Mouse (Mus musculus) CH12.LX (cell line): Measurements from ENCODE around the gene Kif20b. TPM values are rescaled to one million over a fixed set of nuclear protein-coding genes. Genes with fewer than 3 reads are reported as not detected.

Experiments used
- DNase-seq: peaks from one replicate; pipeline ENCODE4 v3.0.0-alpha.2; 2013; ENCODE audit errors: extremely low read depth
- H3K27ac ChIP-seq: 2 replicates; pipeline ENCODE4 v1.5.1; 2012; ENCODE audit warnings: low read depth, mild to moderate bottlenecking, control low read depth, moderate library complexity; ENCODE audit not compliant: insufficient read depth
- H3K27me3 ChIP-seq: replicated peaks from 2 replicates; pipeline ENCODE3; 2012; ENCODE audit warnings: inconsistent platforms
- H3K36me3 ChIP-seq, 2 experiments: replicated peaks in 1 of 2; 2 replicates each; pipeline versions ENCODE3 to v1.6.1; 2012; ENCODE audit warnings: inconsistent platforms in 1 of 2, low read length in 1 of 2, mild to moderate bottlenecking in 1 of 2, mixed read lengths in 1 of 2, moderate library complexity in 1 of 2; ENCODE audit not compliant: control insufficient read depth in 1 of 2, insufficient read depth in 1 of 2
- H3K4me1 ChIP-seq, 2 experiments: 2 replicates each; pipeline ENCODE4 v1.6.1; 2012; ENCODE audit warnings: inconsistent platforms in 1 of 2, moderate library complexity in 1 of 2; ENCODE audit not compliant: insufficient read depth in 2 of 2, control insufficient read depth in 1 of 2
- H3K4me2 ChIP-seq: 2 replicates; pipeline ENCODE4 v1.6.1; 2012; ENCODE audit warnings: low read depth, mild to moderate bottlenecking, control low read depth; ENCODE audit not compliant: poor library complexity, insufficient read depth, severe bottlenecking
- H3K4me3 ChIP-seq, 3 experiments: fragments of 150-350 bp in 1 of 3; sonication (generic) in 1 of 3; replicated peaks in 1 of 3; 2 replicates each; pipeline versions ENCODE3 to v1.5.1; 2011 to 2012; ENCODE audit warnings: low read depth in 2 of 3, low read length in 2 of 3, mild to moderate bottlenecking in 2 of 3, moderate library complexity in 2 of 3, control low read depth in 1 of 3, improper control_type of control experiment in 1 of 3, inconsistent platforms in 1 of 3, mixed read lengths in 1 of 3; ENCODE audit not compliant: poor library complexity in 1 of 3
- H3K79me2 ChIP-seq: replicated peaks from 2 replicates; pipeline ENCODE4 v1.6.1; 2012; ENCODE audit warnings: mild to moderate bottlenecking, moderate library complexity; ENCODE audit not compliant: control insufficient read depth, poor library complexity, insufficient read depth, severe bottlenecking; ENCODE audit errors: extremely low read depth
- H3K9ac ChIP-seq: 2 replicates; pipeline ENCODE4 v1.6.1; 2012; ENCODE audit warnings: low read depth, mild to moderate bottlenecking, control low read depth, moderate library complexity; ENCODE audit not compliant: insufficient read depth
- H3K9me3 ChIP-seq: replicated peaks from 2 replicates; pipeline ENCODE3; 2012; ENCODE audit warnings: low read length, inconsistent platforms, mixed read lengths
- BHLHE40 ChIP-seq: IDR thresholded peaks from 2 replicates; pipeline ENCODE4 v1.6.1; 2011; ENCODE audit warnings: mild to moderate bottlenecking, low read depth, low read length, improper control_type of control experiment
- CHD1 ChIP-seq: IDR thresholded peaks from 2 replicates; pipeline ENCODE4 v1.6.1; 2012; ENCODE audit warnings: low read depth, low read length, improper control_type of control experiment, inconsistent platforms
- CHD2 ChIP-seq: IDR thresholded peaks from 2 replicates; pipeline ENCODE4 v1.6.1; 2011; ENCODE audit warnings: low read length, improper control_type of control experiment
- CTCF ChIP-seq, 2 experiments: IDR thresholded peaks in 1 of 2; conservative IDR thresholded peaks in 1 of 2; 2 replicates each; pipeline ENCODE4 v1.5.1; 2011 to 2012; ENCODE audit warnings: low read depth in 2 of 2, low read length in 2 of 2, improper control_type of control experiment in 1 of 2, inconsistent platforms in 1 of 2, mild to moderate bottlenecking in 1 of 2, moderate library complexity in 1 of 2
- ETS1 ChIP-seq: conservative IDR thresholded peaks from 2 replicates; pipeline ENCODE4 v1.6.1; 2012; ENCODE audit warnings: low read depth, mild to moderate bottlenecking, inconsistent platforms, low read length, improper control_type of control experiment, moderate library complexity
- JUN ChIP-seq: IDR thresholded peaks from 2 replicates; pipeline ENCODE4 v1.6.1; 2011; ENCODE audit warnings: low read depth, mild to moderate bottlenecking, low read length, improper control_type of control experiment, moderate library complexity; ENCODE audit not compliant: insufficient read depth
- JUND ChIP-seq: conservative IDR thresholded peaks from 2 replicates; pipeline ENCODE4 v1.6.1; 2011; ENCODE audit warnings: low read depth, low read length, improper control_type of control experiment
- KAT2A ChIP-seq: IDR thresholded peaks from 2 replicates; pipeline ENCODE4 v1.6.1; 2012; ENCODE audit warnings: low read length, improper control_type of control experiment, inconsistent platforms; ENCODE audit not compliant: insufficient replicate concordance
- MAFK ChIP-seq: IDR thresholded peaks from 2 replicates; pipeline ENCODE4 v1.6.1; 2011; ENCODE audit warnings: low read length, improper control_type of control experiment; ENCODE audit not compliant: insufficient replicate concordance
- MAX ChIP-seq: IDR thresholded peaks from 2 replicates; pipeline ENCODE4 v1.6.1; 2011; ENCODE audit warnings: low read length, improper control_type of control experiment
- MAZ ChIP-seq: IDR thresholded peaks from 2 replicates; pipeline ENCODE4 v1.6.1; 2012; ENCODE audit warnings: low read depth, mild to moderate bottlenecking, inconsistent platforms, low read length, improper control_type of control experiment, moderate library complexity
- MYC ChIP-seq: IDR thresholded peaks from 2 replicates; pipeline ENCODE4 v1.6.1; 2011; ENCODE audit warnings: low read depth, mild to moderate bottlenecking, improper control_type of control experiment, low read length
- NELFE ChIP-seq: IDR thresholded peaks from 2 replicates; pipeline ENCODE4 v1.6.1; 2011; ENCODE audit warnings: low read depth, low read length, improper control_type of control experiment
- PAX5 ChIP-seq: IDR thresholded peaks from 2 replicates; pipeline ENCODE4 v1.6.1; 2012; ENCODE audit warnings: low read length, inconsistent platforms, mixed read lengths
- POLR2A ChIP-seq: IDR thresholded peaks from 2 replicates; pipeline ENCODE4 v1.6.1; 2011; ENCODE audit warnings: low read depth, mild to moderate bottlenecking, improper control_type of control experiment, low read length
- POLR2AphosphoS2 ChIP-seq: IDR thresholded peaks from 2 replicates; pipeline ENCODE4 v1.6.1; 2011; ENCODE audit warnings: low read depth, low read length, improper control_type of control experiment
- RCOR1 ChIP-seq: conservative IDR thresholded peaks from 2 replicates; pipeline ENCODE4 v1.6.1; 2012; ENCODE audit warnings: low read depth, mild to moderate bottlenecking, inconsistent platforms, low read length, improper control_type of control experiment
- SIN3A ChIP-seq: IDR thresholded peaks from 2 replicates; pipeline ENCODE4 v1.6.1; 2012; ENCODE audit warnings: low read length, improper control_type of control experiment, inconsistent platforms
- USF1 ChIP-seq: IDR thresholded peaks from 2 replicates; pipeline ENCODE4 v1.6.1; 2014; ENCODE audit warnings: low read depth, mild to moderate bottlenecking, inconsistent platforms, low read length, improper control_type of control experiment
- USF2 ChIP-seq: conservative IDR thresholded peaks from 2 replicates; pipeline ENCODE4 v1.6.1; 2011; ENCODE audit warnings: low read depth, low read length, improper control_type of control experiment
- ZC3H11A ChIP-seq: IDR thresholded peaks from 2 replicates; pipeline ENCODE4 v1.6.1; 2012; ENCODE audit warnings: low read depth, mild to moderate bottlenecking, inconsistent platforms, low read length, improper control_type of control experiment
- ZKSCAN1 ChIP-seq: IDR thresholded peaks from 2 replicates; pipeline ENCODE4 v1.6.1; 2012; ENCODE audit warnings: low read depth, inconsistent platforms, low read length, improper control_type of control experiment, borderline replicate concordance
- ZNF384 ChIP-seq: IDR thresholded peaks from 2 replicates; pipeline ENCODE4 v1.6.1; 2012; ENCODE audit warnings: low read depth, low read length, improper control_type of control experiment, inconsistent platforms
- dilution Hi-C: fragments of 300-500 bp; cut with MboI; formaldehyde crosslinking; loops from 2 replicates; pipeline ENCODE4 v1.14.3; 2020; ENCODE audit warnings: low sequenced_read_pairs; ENCODE audit not compliant: extremely low pct_unique_long_range_greater_than_20kb, extremely low pct_ligation_motif_present
- in situ Hi-C: fragments of 300-500 bp; cut with MboI; formaldehyde crosslinking; loops from 3 replicates; pipeline ENCODE4 v1.14.3; 2019; ENCODE audit warnings: low sequenced_read_pairs, low pct_ligation_motif_present, low pct_unique_long_range_greater_than_20kb, mixed read lengths
- polyA plus RNA-seq: library from polyadenylated mRNA; unstranded; fragments of >175 nt; gene quantifications from 2 replicates; pipeline ENCODE4 v1.2.1, GENCODE M21; 2012; ENCODE audit warnings: low read depth; ENCODE audit not compliant: insufficient read length
- total RNA-seq, 2 experiments: library from RNA; depleted of rRNA; stranded (reverse); fragments of 300-350 nt in 1 of 2; fragments of >200 nt in 1 of 2; gene quantifications; 2 replicates each; pipeline ENCODE4 v1.2.3; 2012 to 2014

The Kif20b gene
- total and polyA plus RNA-seq, 3 experiments: 32.4 to 89.0 (median 59.5) TPM

DNA sequence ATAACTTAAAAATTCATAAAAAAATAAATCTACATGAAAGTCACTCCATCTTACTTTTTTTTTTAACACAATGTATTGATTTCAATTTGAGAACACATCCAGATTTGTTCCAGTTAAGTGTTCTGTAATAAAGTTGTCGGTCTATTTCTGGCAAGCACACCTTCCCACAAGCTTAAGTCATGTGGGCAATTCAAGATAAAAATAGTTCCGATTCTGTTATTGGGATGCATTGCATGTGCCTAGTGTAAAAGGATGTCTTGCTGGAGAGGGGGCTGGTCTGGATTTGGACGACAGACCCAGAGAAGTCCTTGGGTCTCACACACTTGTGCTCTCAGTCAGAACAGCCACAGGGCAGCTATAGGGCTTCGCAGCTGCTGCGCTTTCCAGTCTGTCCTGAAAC is 15.4 kb upstream of the Kif20b start:
- no peaks in the 10 kb centered on the region for H3K79me2 ChIP-seq
- TF ChIP-seq CHD1 (no peak), MAFK (no peak), ZNF384 (no peak)
- H3K9ac ChIP-seq: no peak overlapping the region
- H3K4me2 ChIP-seq: no peak overlapping the region
- no peaks in the 10 kb centered on the region for H3K27me3 ChIP-seq
- H3K36me3 ChIP-seq: no peaks in the 10 kb centered on the region
- no peak overlapping the region for H3K4me3 ChIP-seq
- peaks cover 6% of the 10 kb centered on the region for H3K9me3 ChIP-seq
- DNase-seq: no peak
- peaks cover 0 to 21% of the 10 kb centered on the region in 2 experiments; a peak in 2 of 4 replicates for H3K4me1 ChIP-seq
- dilution Hi-C loops: no loop called here
- in situ Hi-C loops: no loop called here
- no peak overlapping the region for H3K27ac ChIP-seq

DNA sequence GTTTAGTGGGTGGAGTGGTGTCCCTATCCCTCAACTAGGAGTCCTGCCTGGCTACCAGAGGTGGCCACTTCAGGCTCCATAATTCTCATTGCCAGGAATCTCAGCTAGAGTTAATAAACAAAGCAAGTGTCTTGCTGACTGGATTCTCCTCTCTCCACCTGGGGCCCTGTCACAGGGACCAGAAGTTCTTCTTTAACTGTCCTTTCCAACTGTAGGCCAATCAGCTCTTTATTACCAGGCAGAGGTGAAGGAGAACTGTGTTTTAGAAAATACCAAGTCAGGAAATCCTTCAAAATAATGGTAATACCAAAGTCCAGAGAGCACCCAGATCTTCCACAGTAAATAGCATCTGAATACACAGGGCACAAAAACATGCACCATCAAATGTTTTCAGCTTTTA is 9.8 kb upstream of the Kif20b start:
- in situ Hi-C loops: no loop called here
- peaks cover 0 to 11% of the 10 kb centered on the region in 2 experiments; a peak in 2 of 4 replicates for H3K4me1 ChIP-seq
- H3K36me3 ChIP-seq: no peaks in the 10 kb centered on the region
- H3K79me2 ChIP-seq: no peaks in the 10 kb centered on the region
- H3K27ac ChIP-seq: no peak overlapping the region
- no peak overlapping the region for H3K9ac ChIP-seq
- no peaks in the 10 kb centered on the region for H3K27me3 ChIP-seq
- TF ChIP-seq ZC3H11A: no peak
- no peak for TF ChIP-seq MYC
- TF ChIP-seq POLR2AphosphoS2: no peak
- no peak for TF ChIP-seq JUND
- no peak for TF ChIP-seq NELFE
- no peak for TF ChIP-seq USF2
- TF ChIP-seq ZKSCAN1: no peak
- TF ChIP-seq BHLHE40: no peak
- no peak for TF ChIP-seq SIN3A
- no peak for TF ChIP-seq PAX5
- no peak for TF ChIP-seq ZNF384
- no peak for TF ChIP-seq RCOR1
- no peak for TF ChIP-seq MAZ
- TF ChIP-seq, all 38 proteins: peak for 0
- no peaks in the 10 kb centered on the region for H3K9me3 ChIP-seq
- no peak overlapping the region for H3K4me2 ChIP-seq
- dilution Hi-C loops: no loop called here
- H3K4me3 ChIP-seq: no peak overlapping the region
- no peak for DNase-seq

DNA sequence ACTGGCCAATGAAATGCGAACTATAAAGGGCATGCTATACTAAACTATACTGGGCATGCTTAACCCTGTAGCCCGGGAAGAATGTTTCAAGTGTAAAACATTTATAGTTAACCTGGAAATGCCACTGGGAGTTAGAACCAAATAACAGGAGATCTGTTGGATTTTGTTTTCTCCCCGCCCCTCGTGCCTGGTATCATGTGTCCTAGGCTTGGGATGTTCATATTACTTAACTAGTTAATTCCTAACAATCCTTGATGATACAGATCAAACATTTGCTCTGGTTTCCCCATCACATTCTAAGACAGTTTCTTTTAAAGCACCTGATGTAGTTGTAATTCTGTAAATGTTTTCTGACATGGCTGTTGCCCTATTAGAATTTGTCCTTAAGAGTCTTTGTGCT is 2.1 kb upstream of the Kif20b start:
- no peak for DNase-seq
- Histone ChIP-seq H3K36me3 (peaks cover 6 to 9% of the 10 kb centered on the region in 2 experiments), H3K4me1 (peaks cover 3 to 13% of the 10 kb centered on the region in 2 experiments; a peak in 2 of 4 replicates), H3K9ac (no peak overlapping the region), H3K4me3 (no peak overlapping the region), H3K27me3 (no peaks in the 10 kb centered on the region), H3K9me3 (no peaks in the 10 kb centered on the region), H3K27ac (no peak overlapping the region), H3K79me2 (peaks cover 28% of the 10 kb centered on the region), H3K4me2 (no peak overlapping the region)
- dilution Hi-C loops: no loop called here
- TF ChIP-seq PAX5: no peak
- no peak for TF ChIP-seq CHD2
- TF ChIP-seq MAZ: no peak
- TF ChIP-seq ZC3H11A: no peak
- TF ChIP-seq USF1: no peak
- TF ChIP-seq RCOR1: no peak
- no peak for TF ChIP-seq MAX
- no peak for TF ChIP-seq POLR2A
- no peak for TF ChIP-seq JUN
- TF ChIP-seq ZNF384: no peak
- TF ChIP-seq CHD1: no peak
- no peak for TF ChIP-seq BHLHE40
- no peak for TF ChIP-seq KAT2A
- no peak for TF ChIP-seq ETS1
- TF ChIP-seq CTCF (conservative IDR thresholded peaks at IDR 0.05 in 1 of 2, IDR thresholded peaks at IDR 0.05 in 1 of 2; ENCODE audit: low read depth in 2 of 2, low read length in 2 of 2): no peak
- no peak for TF ChIP-seq SIN3A
- no peak for TF ChIP-seq USF2
- no peak for TF ChIP-seq JUND
- in situ Hi-C loops: no loop called here
